Mouse (Mus musculus) intestine, postnatal 0 days (tissue): ENCODE measurements around the gene Ttn. TPM values are rescaled to one million over a fixed set of nuclear protein-coding genes. Genes with fewer than 3 reads are reported as not detected.

Source experiments
- ATAC-seq: fragments of 200-750 bp; cut with Nextera tagmentation; 2 replicates; pipeline ENCODE4 v1.8.0; 2017; ENCODE audit warnings: mild to moderate bottlenecking, moderate TSS enrichment, moderate library complexity
- H3K27ac ChIP-seq: fragments of 300-500 bp; sonication (generic); 2 replicates; pipeline ENCODE4 v1.5.1; 2014; ENCODE audit warnings: mild to moderate bottlenecking, low read depth, low read length, moderate library complexity
- H3K27me3 ChIP-seq: fragments of 300-500 bp; sonication (generic); replicated peaks from 2 replicates; pipeline ENCODE4 v1.6.1; 2014; ENCODE audit warnings: low read length, mixed read lengths; ENCODE audit not compliant: control insufficient read depth, insufficient read depth
- H3K36me3 ChIP-seq: fragments of 300-500 bp; sonication (generic); 2 replicates; pipeline ENCODE4 v1.6.1; 2014; ENCODE audit warnings: mild to moderate bottlenecking, moderate library complexity; ENCODE audit not compliant: control insufficient read depth, insufficient read depth
- H3K4me1 ChIP-seq: fragments of 300-500 bp; sonication (generic); replicated peaks from 2 replicates; pipeline ENCODE4 v1.6.1; 2014; ENCODE audit warnings: antibody characterized with exemption, low read length, mixed read lengths; ENCODE audit not compliant: control insufficient read depth, insufficient read depth
- H3K4me2 ChIP-seq: fragments of 300-500 bp; sonication (generic); replicated peaks from 2 replicates; pipeline ENCODE4 v1.6.1; 2014; ENCODE audit warnings: low read depth, mild to moderate bottlenecking, moderate library complexity
- H3K4me3 ChIP-seq: fragments of 300-500 bp; sonication (generic); 2 replicates; pipeline ENCODE4 v1.5.1; 2014; ENCODE audit warnings: low read depth, low read length
- H3K9ac ChIP-seq: fragments of 300-500 bp; sonication (generic); 2 replicates; pipeline ENCODE4 v1.6.1; 2014; ENCODE audit warnings: mild to moderate bottlenecking, low read depth, low read length
- H3K9me3 ChIP-seq: fragments of 300-500 bp; sonication (generic); 2 replicates; pipeline ENCODE4 v1.6.1; 2016; ENCODE audit warnings: mixed run types; ENCODE audit not compliant: control insufficient read depth
- CTCF ChIP-seq: sonication (generic); IDR thresholded peaks from 2 replicates; pipeline ENCODE4 v1.5.1; 2016; ENCODE audit warnings: low read depth, mild to moderate bottlenecking, control low read depth, antibody characterized with exemption, moderate library complexity
- WGBS: fragments of 180-500 bp; shearing (Covaris S2); extraction: QIAGEN DNeasy Blood & Tissue Kit; methylation state at CpG from one replicate; pipeline ENCODE4 v1.1.7; 2014; 5-methylcytosine and 5-hydroxymethylcytosine counted together
- polyA plus RNA-seq: library from polyadenylated mRNA; unstranded; fragments of >200 nt; fragmentation: Nextera tagmentation; extraction: Ambion mirVana; gene quantifications from 2 replicates; pipeline ENCODE4 v1.2.1, GENCODE M21; 2015

Gene Ttn
- polyA plus RNA-seq, 1 experiment from 2014 or later = 0.01 TPM

DNA sequence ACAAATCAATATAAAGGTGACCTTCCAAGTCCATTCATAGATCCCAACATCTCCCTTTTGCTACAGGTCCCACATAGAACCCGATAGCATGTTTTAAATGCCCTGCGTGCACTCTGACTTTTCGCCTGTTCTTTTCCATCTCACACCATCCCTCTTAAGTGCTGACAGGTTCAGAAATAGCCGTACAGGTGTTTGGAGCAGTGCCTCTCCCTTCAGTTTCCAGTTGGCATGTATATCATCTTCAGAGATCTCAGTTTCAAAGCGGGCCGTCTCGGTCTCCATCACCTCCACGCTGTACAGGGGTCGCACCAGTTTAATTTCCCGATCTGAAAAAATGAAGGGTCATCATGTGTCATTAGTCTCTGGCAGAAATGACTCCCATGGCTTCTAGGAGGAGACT, 174.0 kb downstream of the Ttn start:
- WGBS = 95% methylated on average over 10 of the region's 10 CpGs
- no peak overlapping the region for H3K27ac ChIP-seq
- H3K9ac ChIP-seq = no peak overlapping the region
- no peak overlapping the region for H3K4me2 ChIP-seq
- no peak overlapping the region for H3K4me3 ChIP-seq
- no peaks in the 10 kb centered on the region for H3K27me3 ChIP-seq
- ATAC-seq = no peak
- no peaks in the 10 kb centered on the region for H3K9me3 ChIP-seq
- no peak for TF ChIP-seq CTCF
- no peaks in the 10 kb centered on the region for H3K4me1 ChIP-seq
- H3K36me3 ChIP-seq = no peaks in the 10 kb centered on the region

- Histone ChIP-seq H3K27ac (no peak overlapping the region), H3K4me2 (no peak overlapping the region), H3K27me3 (no peaks in the 10 kb centered on the region), H3K4me1 (no peaks in the 10 kb centered on the region), H3K9ac (no peak overlapping the region), H3K9me3 (no peaks in the 10 kb centered on the region), H3K4me3 (no peak overlapping the region), H3K36me3 (no peaks in the 10 kb centered on the region)
- TF ChIP-seq CTCF = no peak
- WGBS = 81% methylated on average over 7 of the region's 7 CpGs
- ATAC-seq = no peak
Measured at GRCm38 (mm10) chr2:76807284-76807683, 175.1 kb downstream of the Ttn start.

GRCm38 (mm10) chr2:76806861-76807260, 175.5 kb downstream of the Ttn start:
- no peak for TF ChIP-seq CTCF
- ATAC-seq = no peak
- H3K9me3 ChIP-seq = no peaks in the 10 kb centered on the region
- no peak overlapping the region for H3K4me3 ChIP-seq
- H3K27me3 ChIP-seq = no peaks in the 10 kb centered on the region
- H3K27ac ChIP-seq = no peak overlapping the region
- no peak overlapping the region for H3K9ac ChIP-seq
- 77% methylated on average over 9 of the region's 9 CpGs for WGBS
- H3K4me2 ChIP-seq = no peak overlapping the region
- H3K36me3 ChIP-seq = no peaks in the 10 kb centered on the region
- H3K4me1 ChIP-seq = no peaks in the 10 kb centered on the region

- no peaks in the 10 kb centered on the region for H3K36me3 ChIP-seq
- no peak overlapping the region for H3K9ac ChIP-seq
- no peak for TF ChIP-seq CTCF
- no peak overlapping the region for H3K27ac ChIP-seq
- 54% methylated on average over 4 of the region's 4 CpGs for WGBS
- no peak overlapping the region for H3K4me2 ChIP-seq
- H3K4me3 ChIP-seq = no peak overlapping the region
- no peaks in the 10 kb centered on the region for H3K4me1 ChIP-seq
- no peak for ATAC-seq
- H3K9me3 ChIP-seq = no peaks in the 10 kb centered on the region
- no peaks in the 10 kb centered on the region for H3K27me3 ChIP-seq
Measured at GRCm38 (mm10) chr2:76806376-76806775, 176.0 kb downstream of the Ttn start.

- H3K9me3 ChIP-seq = no peaks in the 10 kb centered on the region
- 83% methylated on average over 5 of the region's 5 CpGs for WGBS
- H3K4me1 ChIP-seq = no peaks in the 10 kb centered on the region
- H3K27me3 ChIP-seq = no peaks in the 10 kb centered on the region
- no peak for ATAC-seq
- TF ChIP-seq CTCF = no peak
- no peak overlapping the region for H3K4me2 ChIP-seq
- no peak overlapping the region for H3K27ac ChIP-seq
- H3K9ac ChIP-seq = no peak overlapping the region
- no peaks in the 10 kb centered on the region for H3K36me3 ChIP-seq
- no peak overlapping the region for H3K4me3 ChIP-seq
Measured at GRCm38 (mm10) chr2:76805191-76805892, 177.0 kb downstream of the Ttn start.

- 95% methylated on average over 12 of the region's 12 CpGs for WGBS
- H3K4me2 ChIP-seq = no peak overlapping the region
- no peak for TF ChIP-seq CTCF
- H3K27ac ChIP-seq = no peak overlapping the region
- H3K4me3 ChIP-seq = no peak overlapping the region
- no peaks in the 10 kb centered on the region for H3K4me1 ChIP-seq
- H3K9me3 ChIP-seq = no peaks in the 10 kb centered on the region
- H3K36me3 ChIP-seq = no peaks in the 10 kb centered on the region
- H3K27me3 ChIP-seq = no peaks in the 10 kb centered on the region
- no peak overlapping the region for H3K9ac ChIP-seq
- ATAC-seq = no peak
Measured at GRCm38 (mm10) chr2:76784171-76784570, 198.2 kb downstream of the Ttn start.
